Mouse (Mus musculus): Measurements from ENCODE around the gene Olfr1256. TPM values are rescaled to one million over a fixed set of nuclear protein-coding genes. Genes with fewer than 3 reads are reported as not detected.

Olfr1256 gene
- not detected for polyA plus RNA-seq (2014; fragmentation: Illumina TruSeq; extraction: RNeasy Lipid Tissue Mini Kit (QIAGEN cat#74804); ENCODE audit: insufficient read depth, low read depth, low replicate concordance)

GRCm38 (mm10) chr2:89841455-89841854, at the start of gene Olfr1256:
Gene Olfr1256, minus strand, starts transcription at chr2:89841555.

GRCm38 (mm10) chr2:89878137-89878536, 36.8 kb upstream of the Olfr1256 start, which contains the start of gene Olfr1257:
Gene Olfr1257, plus strand, starts transcription at chr2:89878437.

DNA sequence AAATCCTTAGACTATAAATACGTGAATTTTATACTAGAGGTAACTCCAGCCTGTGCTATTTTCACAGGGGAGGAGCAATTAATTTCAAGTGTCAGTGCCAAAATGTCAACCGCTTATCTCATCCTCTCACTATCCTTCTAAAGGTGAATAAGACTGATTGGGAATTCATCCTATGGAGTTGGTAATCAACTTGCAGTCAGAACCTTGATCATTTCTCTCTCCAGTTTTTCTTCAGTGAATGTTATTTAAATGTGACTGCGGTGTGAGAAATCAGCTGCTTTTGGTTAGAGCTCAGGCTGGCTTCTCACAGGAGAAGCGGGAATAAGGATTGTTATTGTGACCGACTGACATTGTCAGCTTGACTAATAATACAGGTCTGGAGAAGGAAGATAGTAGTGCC, 6.8 kb upstream of the Olfr1256 start, which contains the start of gene Olfr48:
Gene Olfr48, minus strand, starts transcription at position 101 of the 400 bp plus-strand sequence.

GRCm38 (mm10) chr2:89811751-89812150, 29.6 kb downstream of the Olfr1256 start, which contains the start of gene Olfr1255:
Gene Olfr1255, plus strand, starts transcription at chr2:89812051.

GRCm38 (mm10) chr2:89793519-89793918, 47.8 kb downstream of the Olfr1256 start, which contains the start of gene Olfr1254:
Gene Olfr1254, minus strand, starts transcription at chr2:89793619.

Other genes starting within 250 kb of the Olfr1256 start
- not detected for gene Olfr1246, start 248.4 kb downstream of the Olfr1256 start, polyA plus RNA-seq (2014; fragmentation: Illumina TruSeq; extraction: RNeasy Lipid Tissue Mini Kit (QIAGEN cat#74804); ENCODE audit: insufficient read depth, low read depth, low replicate concordance)
- gene Olfr1247, start 227.4 kb downstream of the Olfr1256 start, polyA plus RNA-seq (2014; fragmentation: Illumina TruSeq; extraction: RNeasy Lipid Tissue Mini Kit (QIAGEN cat#74804); ENCODE audit: insufficient read depth, low read depth, low replicate concordance) = not detected
- not detected for gene Olfr1248, start 223.3 kb downstream of the Olfr1256 start, polyA plus RNA-seq (2014; fragmentation: Illumina TruSeq; extraction: RNeasy Lipid Tissue Mini Kit (QIAGEN cat#74804); ENCODE audit: insufficient read depth, low read depth, low replicate concordance)
- gene Olfr1249, start 206.6 kb downstream of the Olfr1256 start, polyA plus RNA-seq (2014; fragmentation: Illumina TruSeq; extraction: RNeasy Lipid Tissue Mini Kit (QIAGEN cat#74804); ENCODE audit: insufficient read depth, low read depth, low replicate concordance) = not detected
- gene Olfr1250, start 180.1 kb downstream of the Olfr1256 start, polyA plus RNA-seq (2014; fragmentation: Illumina TruSeq; extraction: RNeasy Lipid Tissue Mini Kit (QIAGEN cat#74804); ENCODE audit: insufficient read depth, low read depth, low replicate concordance) = not detected
- not detected for gene Olfr1251, start 169.6 kb downstream of the Olfr1256 start, polyA plus RNA-seq (2014; fragmentation: Illumina TruSeq; extraction: RNeasy Lipid Tissue Mini Kit (QIAGEN cat#74804); ENCODE audit: insufficient read depth, low read depth, low replicate concordance)
- gene Olfr1252, start 116.5 kb downstream of the Olfr1256 start, polyA plus RNA-seq (2014; fragmentation: Illumina TruSeq; extraction: RNeasy Lipid Tissue Mini Kit (QIAGEN cat#74804); ENCODE audit: insufficient read depth, low read depth, low replicate concordance) = not detected
- gene Olfr1253, start 84.5 kb downstream of the Olfr1256 start, polyA plus RNA-seq (2014; fragmentation: Illumina TruSeq; extraction: RNeasy Lipid Tissue Mini Kit (QIAGEN cat#74804); ENCODE audit: insufficient read depth, low read depth, low replicate concordance) = not detected
- gene Olfr1254, start 47.9 kb downstream of the Olfr1256 start, polyA plus RNA-seq (2014; fragmentation: Illumina TruSeq; extraction: RNeasy Lipid Tissue Mini Kit (QIAGEN cat#74804); ENCODE audit: insufficient read depth, low read depth, low replicate concordance) = not detected
- gene Olfr1255, start 29.5 kb downstream of the Olfr1256 start, polyA plus RNA-seq (2014; fragmentation: Illumina TruSeq; extraction: RNeasy Lipid Tissue Mini Kit (QIAGEN cat#74804); ENCODE audit: insufficient read depth, low read depth, low replicate concordance) = not detected
- gene Olfr48, start 6.7 kb upstream of the Olfr1256 start, polyA plus RNA-seq (2014; fragmentation: Illumina TruSeq; extraction: RNeasy Lipid Tissue Mini Kit (QIAGEN cat#74804); ENCODE audit: insufficient read depth, low read depth, low replicate concordance) = not detected
- gene Olfr1257, start 36.9 kb upstream of the Olfr1256 start, polyA plus RNA-seq (2014; fragmentation: Illumina TruSeq; extraction: RNeasy Lipid Tissue Mini Kit (QIAGEN cat#74804); ENCODE audit: insufficient read depth, low read depth, low replicate concordance) = not detected
- not detected for gene Olfr1258, start 85.8 kb upstream of the Olfr1256 start, polyA plus RNA-seq (2014; fragmentation: Illumina TruSeq; extraction: RNeasy Lipid Tissue Mini Kit (QIAGEN cat#74804); ENCODE audit: insufficient read depth, low read depth, low replicate concordance)
- gene Olfr1259, start 107.1 kb upstream of the Olfr1256 start, polyA plus RNA-seq (2014; fragmentation: Illumina TruSeq; extraction: RNeasy Lipid Tissue Mini Kit (QIAGEN cat#74804); ENCODE audit: insufficient read depth, low read depth, low replicate concordance) = not detected
- gene Olfr1260, start 132.8 kb upstream of the Olfr1256 start, polyA plus RNA-seq (2014; fragmentation: Illumina TruSeq; extraction: RNeasy Lipid Tissue Mini Kit (QIAGEN cat#74804); ENCODE audit: insufficient read depth, low read depth, low replicate concordance) = not detected
- not detected for gene Olfr1261, start 149.7 kb upstream of the Olfr1256 start, polyA plus RNA-seq (2014; fragmentation: Illumina TruSeq; extraction: RNeasy Lipid Tissue Mini Kit (QIAGEN cat#74804); ENCODE audit: insufficient read depth, low read depth, low replicate concordance)
- gene Olfr1262, start 158.6 kb upstream of the Olfr1256 start, polyA plus RNA-seq (2014; fragmentation: Illumina TruSeq; extraction: RNeasy Lipid Tissue Mini Kit (QIAGEN cat#74804); ENCODE audit: insufficient read depth, low read depth, low replicate concordance) = not detected
- not detected for gene Olfr1263, start 170.6 kb upstream of the Olfr1256 start, polyA plus RNA-seq (2014; fragmentation: Illumina TruSeq; extraction: RNeasy Lipid Tissue Mini Kit (QIAGEN cat#74804); ENCODE audit: insufficient read depth, low read depth, low replicate concordance)
- gene Olfr1264, start 184.0 kb upstream of the Olfr1256 start, polyA plus RNA-seq (2014; fragmentation: Illumina TruSeq; extraction: RNeasy Lipid Tissue Mini Kit (QIAGEN cat#74804); ENCODE audit: insufficient read depth, low read depth, low replicate concordance) = not detected
- not detected for gene Olfr1265, start 193.8 kb upstream of the Olfr1256 start, polyA plus RNA-seq (2014; fragmentation: Illumina TruSeq; extraction: RNeasy Lipid Tissue Mini Kit (QIAGEN cat#74804); ENCODE audit: insufficient read depth, low read depth, low replicate concordance)
- gene Olfr140, start 222.0 kb upstream of the Olfr1256 start, polyA plus RNA-seq (2014; fragmentation: Illumina TruSeq; extraction: RNeasy Lipid Tissue Mini Kit (QIAGEN cat#74804); ENCODE audit: insufficient read depth, low read depth, low replicate concordance) = not detected